Mouse (Mus musculus) left cerebral cortex, postnatal 36 days (tissue): Measurements from ENCODE around the gene Ubox5. TPM values are rescaled to one million over a fixed set of nuclear protein-coding genes. Genes with fewer than 3 reads are reported as not detected.

Experiments
- total RNA-seq, 2 experiments: library from RNA; stranded (reverse); gene quantifications; 2 replicates each; pipeline ENCODE4 v1.2.3; 2021

The Ubox5 gene
- total RNA-seq, 2 experiments from 2014 or later, result 9.7 to 11.3 TPM

Other genes with a start within 250 kb of the Ubox5 start
- 1 to 10 TPM; 6.1 to 6.2 TPM for gene Cpxm1, start 232.5 kb downstream of the Ubox5 start, total RNA-seq
- gene Gm28372, start 224.8 kb downstream of the Ubox5 start, total RNA-seq, result not detected
- not detected for gene 1700020A23Rik, start 224.8 kb downstream of the Ubox5 start, total RNA-seq
- gene Tmem239, start 223.6 kb downstream of the Ubox5 start, total RNA-seq, result not detected
- 10 to 100 TPM; 78.0 to 78.3 TPM for gene Vps16, start 205.7 kb downstream of the Ubox5 start, total RNA-seq
- 10 to 100 TPM; 26.0 to 28.8 TPM for gene Pced1a, start 205.3 kb downstream of the Ubox5 start, total RNA-seq
- gene Ptpra, start 179.8 kb downstream of the Ubox5 start, total RNA-seq, result 100 to 1,000 TPM; 239 to 240 TPM
- 10 to 100 TPM; 72.2 to 82.6 TPM for gene Mrps26, start 66.3 kb downstream of the Ubox5 start, total RNA-seq
- 1 to 10 TPM in 1 of 2 experiments, not detected in 1; 1.7 TPM for gene Oxt, start 53.9 kb downstream of the Ubox5 start, total RNA-seq
- gene Avp, start 47.5 kb downstream of the Ubox5 start, total RNA-seq, result 10 to 100 TPM in 1 of 2 experiments, 1 to 10 TPM in 1; 2.9 to 17.5 TPM
- gene Fastkd5, start within 50 bp of the Ubox5 start, total RNA-seq, result 1 to 10 TPM; 7.7 to 8.9 TPM
- gene Lzts3, start 12.8 kb upstream of the Ubox5 start, total RNA-seq, result 100 to 1,000 TPM; 183 to 206 TPM
- gene Ddrgk1, start 34.6 kb upstream of the Ubox5 start, total RNA-seq, result 100 to 1,000 TPM in 1 of 2 experiments, 10 to 100 TPM in 1; 97.9 to 102 TPM
- gene Itpa, start 37.6 kb upstream of the Ubox5 start, total RNA-seq, result 10 to 100 TPM; 39.5 to 42.1 TPM
- gene Slc4a11, start 67.5 kb upstream of the Ubox5 start, total RNA-seq, result 1 to 10 TPM; 1.4 to 2.3 TPM